Mouse (Mus musculus) kidney, postnatal 4 days (tissue): ENCODE measurements around the gene Clic6.

Experiments used
- DNase-seq, 2 experiments: peaks; one replicate each; pipeline ENCODE4 v3.0.0; 2021; ENCODE audit warnings: mixed read lengths in 2 of 2

Gene Clic6

DNA sequence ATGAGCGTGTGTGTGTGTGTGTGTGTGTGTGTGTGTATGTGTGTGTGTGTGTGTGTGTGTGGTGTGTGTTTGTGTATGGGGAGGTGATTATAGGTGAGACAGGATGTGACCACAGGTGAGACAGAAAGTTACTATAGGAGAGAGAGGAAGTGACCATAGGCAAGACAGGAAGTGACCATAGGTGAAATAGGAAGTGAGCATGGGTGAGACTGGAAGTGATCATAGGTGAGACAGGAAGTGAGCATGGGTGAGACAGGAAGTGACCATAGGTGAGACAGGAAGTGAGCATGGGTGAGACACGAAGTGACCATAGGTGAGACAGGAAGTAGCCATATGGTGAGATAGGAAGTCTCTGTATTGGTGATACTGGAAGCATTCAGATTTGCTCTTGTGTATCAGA lies 49.7 kb downstream of the Clic6 start:
- no peak for DNase-seq

DNA sequence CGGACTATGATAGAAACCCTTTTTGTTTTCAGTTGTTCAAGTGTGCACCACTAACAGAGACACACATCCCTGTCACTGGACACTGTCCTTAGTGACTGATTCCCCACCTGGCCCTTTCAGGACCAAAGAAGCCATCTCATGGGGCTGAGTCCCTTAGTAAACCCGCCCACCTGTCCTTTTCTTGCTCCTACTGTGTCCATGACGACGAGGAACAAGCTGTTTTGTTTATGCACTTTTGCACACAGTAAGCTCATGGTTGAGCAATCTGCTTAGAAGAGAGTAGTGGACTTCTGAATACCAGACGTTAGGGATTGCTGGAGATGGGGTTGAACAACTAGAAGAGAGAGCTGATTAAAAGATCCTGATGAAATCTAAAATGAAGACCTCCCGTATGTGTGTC lies 52.8 kb downstream of the Clic6 start:
- DNase-seq = no peak

DNA sequence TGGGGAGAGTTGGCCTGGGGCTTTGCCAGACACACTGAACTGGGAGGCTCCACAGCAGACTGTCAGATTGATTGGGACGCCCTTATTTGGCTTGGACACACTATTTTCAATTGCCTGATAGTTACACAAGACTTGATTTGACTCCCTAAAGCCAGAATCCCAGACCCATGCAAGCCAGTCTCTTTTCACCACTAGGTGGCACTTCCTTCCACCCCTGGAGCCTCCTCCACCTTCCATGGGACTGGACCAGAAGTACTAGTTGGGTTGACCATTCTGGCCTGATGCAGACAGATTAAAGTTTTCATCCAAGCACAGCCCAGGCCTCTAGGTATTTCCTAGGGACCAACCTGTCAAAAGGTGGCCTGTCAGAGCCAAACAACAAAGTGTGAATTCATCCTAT lies 58.7 kb downstream of the Clic6 start:
- peak; percentile 28 to 55 for DNase-seq

DNA sequence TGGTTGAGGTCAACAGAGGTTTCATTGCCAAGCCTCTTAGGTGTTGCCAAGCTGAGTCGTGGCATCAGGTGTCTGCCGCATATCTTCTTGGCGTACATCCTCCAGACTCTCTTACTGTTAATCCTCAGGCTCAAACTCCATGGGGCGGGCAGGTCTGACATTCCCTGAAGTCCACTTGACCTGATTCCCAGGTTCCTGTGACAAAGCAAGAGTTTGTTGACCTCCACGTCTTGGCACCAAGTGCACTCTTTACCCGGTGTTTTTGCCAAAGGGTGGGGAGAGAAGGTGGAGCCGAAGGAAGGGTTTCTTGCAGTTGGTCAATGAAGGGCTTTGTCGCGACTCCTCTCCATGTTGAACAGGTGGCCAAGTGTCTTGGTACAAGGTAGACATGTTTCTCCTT lies 63.1 kb downstream of the Clic6 start:
- DNase-seq = no peak

DNA sequence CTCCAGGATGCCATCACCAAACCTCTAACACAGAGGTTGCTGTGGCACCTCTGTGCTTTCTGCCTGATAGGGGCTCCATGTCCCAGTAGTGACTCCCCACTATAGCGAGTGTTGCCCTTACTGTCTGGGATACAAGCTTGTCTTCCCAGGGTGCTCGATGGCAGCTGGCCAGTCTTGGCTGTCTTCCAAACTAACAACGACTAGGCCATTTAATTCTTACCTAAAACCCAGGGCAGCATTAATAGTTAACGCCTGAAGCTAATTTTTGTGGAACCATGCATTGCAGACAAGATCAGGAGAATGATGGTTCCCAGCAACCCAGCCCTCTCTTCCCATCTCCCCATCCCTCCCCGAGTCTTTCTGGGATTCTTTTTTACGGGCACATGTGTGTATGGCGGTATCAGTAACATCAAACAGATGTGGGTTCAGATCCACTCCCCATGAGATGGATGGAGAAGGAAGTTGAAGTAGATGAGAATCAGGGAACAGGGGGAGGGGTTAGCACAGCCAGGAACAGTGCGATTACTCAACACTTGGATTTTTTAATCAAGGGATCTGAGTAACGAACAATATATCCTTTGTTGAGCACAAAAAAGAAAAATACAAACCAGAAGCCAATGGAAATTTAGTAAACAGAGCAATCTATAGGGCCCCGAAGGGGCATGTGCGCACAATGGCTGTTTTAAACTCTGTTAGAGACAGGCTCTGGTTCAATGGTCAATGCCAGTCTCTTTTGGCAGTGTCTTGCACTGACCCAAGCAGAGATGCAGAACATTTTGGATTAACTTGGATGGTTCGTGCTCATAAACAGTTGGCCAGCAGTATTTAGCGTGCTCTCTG lies 66.0 kb downstream of the Clic6 start:
- DNase-seq = peak; percentile 26 to 43

DNA sequence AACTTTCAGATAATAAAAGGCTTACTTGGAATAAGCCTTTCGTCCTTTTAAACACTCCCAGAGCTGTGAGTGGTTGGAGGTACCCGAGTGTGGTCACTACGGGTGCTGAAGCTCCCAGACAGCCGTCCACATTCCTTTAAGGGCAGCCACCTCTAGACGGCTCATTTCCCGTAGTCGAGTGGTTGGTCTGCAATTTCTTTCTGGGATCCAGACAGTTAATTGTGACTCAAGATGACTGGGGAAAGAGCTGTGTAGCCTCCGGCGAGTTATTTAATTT lies 66.5 kb downstream of the Clic6 start:
- no peak for DNase-seq

DNA sequence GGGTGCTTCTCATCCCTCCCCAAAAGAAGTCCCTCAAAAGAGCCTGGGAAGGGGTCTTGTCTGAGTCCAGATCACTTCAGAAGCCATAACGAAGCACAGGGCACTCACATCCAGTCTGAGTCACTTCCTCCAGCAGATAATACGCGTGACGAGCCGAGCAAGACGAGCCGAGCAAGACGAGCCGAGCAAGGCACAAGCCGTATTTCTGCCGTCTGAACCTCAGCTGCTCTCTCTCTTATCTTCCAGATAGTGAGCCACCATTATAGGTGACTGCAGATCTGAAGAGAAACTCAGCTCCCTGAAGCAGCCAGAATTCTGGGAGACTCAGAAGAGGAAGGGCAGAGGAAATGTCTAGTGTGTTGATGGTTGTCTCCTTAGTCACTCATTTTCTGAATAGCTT lies 67.3 kb downstream of the Clic6 start:
- DNase-seq = no peak

DNA sequence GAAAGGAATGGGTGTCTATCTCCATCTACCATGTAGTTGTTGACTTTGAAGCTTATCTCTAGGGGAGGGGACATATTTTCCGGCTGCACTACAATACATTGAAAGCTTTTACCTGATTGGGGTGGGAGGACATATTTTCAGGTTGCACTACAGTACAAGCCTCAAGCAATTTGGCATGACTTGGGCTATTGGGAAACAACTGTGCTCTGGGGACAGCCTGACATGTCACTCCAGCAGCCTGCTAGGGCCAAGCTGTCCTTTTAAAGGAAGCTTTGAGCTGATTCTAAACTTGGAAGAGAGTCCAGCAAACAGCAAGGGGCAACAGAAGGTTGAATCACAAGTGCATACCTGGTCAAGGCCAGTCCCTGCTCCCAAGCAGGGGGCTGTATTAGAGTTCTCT lies 69.5 kb downstream of the Clic6 start:
- DNase-seq = no peak

DNA sequence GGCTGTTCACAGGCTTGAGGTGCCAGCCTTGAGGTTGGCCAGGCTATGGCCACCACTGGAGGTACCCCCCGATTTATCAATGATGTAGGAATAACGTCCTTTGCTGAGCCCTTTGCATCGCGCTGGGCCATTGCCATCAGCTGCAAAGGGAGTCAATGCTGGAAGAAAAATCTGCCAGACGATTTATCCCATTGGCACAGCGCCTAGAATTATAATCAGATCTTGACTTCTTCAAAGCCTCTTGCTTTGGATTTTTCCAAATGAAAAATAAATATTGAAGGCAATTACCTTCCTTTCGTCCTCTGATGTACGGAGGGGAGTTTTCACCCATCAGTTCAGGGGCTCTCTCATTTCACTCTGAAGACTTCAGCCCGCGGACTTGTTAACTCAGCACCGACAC lies 79.8 kb downstream of the Clic6 start:
- peak; percentile 40 to 45 for DNase-seq

DNA sequence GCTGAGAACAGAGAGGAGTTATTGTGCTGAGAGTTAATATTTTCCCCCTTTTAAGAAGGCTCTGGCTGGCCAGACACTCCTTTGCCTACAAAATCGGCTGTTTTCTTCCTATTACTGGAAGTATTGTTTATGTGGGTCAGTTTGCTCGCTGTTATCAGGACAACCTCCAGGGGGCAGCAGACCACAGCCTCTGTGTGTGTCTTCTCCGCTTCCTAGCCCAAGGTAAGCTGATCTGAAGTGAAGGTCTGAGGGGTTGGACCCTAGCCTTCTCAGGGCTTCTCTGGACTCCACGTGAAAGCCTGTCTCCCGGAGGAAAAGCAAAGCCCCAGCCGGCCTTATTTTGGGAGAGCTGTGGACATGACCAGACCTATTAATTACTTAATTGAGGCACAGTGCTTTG lies 80.2 kb downstream of the Clic6 start:
- peak; percentile 92 to 93 for DNase-seq

DNA sequence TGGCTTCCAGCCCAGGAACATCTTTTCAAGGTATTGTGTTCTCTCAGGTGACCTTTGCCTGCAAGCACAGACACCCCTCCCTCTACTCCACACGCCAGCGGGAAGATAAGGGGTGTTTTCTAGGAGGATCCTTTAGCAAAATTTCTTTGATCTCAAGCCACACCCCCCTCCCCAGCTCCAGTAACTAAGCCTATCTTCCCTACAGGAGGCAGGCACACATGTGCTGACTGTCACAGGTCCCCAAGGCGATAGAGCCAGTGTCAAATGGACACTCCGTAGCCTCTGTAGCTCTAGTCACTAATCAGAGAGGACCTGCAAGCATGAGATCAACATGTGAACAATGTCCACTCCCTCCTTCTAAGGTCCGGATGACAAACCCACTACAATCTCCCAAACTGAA lies 80.6 kb downstream of the Clic6 start:
- DNase-seq = no peak

DNA sequence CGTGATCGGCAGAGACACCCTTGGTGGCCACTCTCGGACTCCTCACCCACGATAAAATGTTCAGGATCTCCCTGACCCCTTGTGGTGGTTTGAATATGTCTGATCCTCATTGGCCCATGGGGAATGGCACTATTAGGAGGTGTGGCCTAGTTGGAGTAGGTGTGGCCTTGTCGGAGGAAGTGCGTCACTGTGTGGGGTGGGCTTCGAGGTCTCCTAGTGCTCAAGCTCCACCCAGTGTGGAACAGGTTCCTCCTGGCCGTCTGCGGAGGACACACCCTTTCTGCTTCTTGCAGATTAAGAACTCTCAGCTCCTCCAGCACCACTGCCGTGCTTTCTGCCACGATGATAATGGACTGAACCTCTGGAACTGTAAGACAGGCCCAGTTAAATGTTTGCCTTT lies 85.7 kb downstream of the Clic6 start:
- DNase-seq = no peak

DNA sequence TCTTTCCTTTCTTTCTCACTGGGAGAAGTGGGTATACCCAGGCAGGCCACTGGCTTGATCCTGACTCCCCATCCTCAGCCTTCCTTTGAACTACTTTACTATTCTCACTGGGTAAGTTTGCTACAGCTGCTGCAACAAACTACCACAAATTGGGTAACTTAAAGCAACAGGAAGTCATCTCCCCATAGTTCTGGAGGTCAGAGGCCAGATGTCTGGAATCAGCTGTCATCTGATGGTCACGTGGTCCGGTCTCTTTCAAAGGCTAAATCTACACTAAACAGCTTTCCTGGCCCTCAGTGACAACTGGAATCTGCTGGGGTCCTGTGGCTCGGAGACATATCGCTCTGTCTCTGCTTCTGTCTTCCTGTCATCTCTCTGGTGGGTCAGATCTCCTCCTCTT lies 87.7 kb downstream of the Clic6 start:
- peak in 1 of 2 experiments; percentile 28 for DNase-seq

DNA sequence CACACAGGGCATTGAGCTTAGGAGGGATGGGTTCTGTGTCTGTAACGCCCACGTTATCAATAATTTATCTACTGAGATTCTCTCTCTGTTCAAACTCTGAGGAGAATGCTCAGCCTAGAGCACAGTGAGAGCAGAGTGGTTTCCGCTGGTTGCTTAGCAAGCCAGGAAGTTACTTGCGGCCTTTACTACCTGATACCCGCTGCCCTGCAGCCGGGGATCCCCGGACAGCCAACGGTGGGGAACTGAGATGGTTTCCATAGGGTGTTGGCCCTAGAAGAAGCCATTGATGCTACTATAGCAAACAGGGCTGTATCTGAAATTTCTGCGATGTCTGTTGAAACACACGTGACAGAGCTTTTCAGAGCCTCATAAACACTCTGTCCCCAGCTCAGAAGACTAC lies 90.3 kb downstream of the Clic6 start:
- DNase-seq = no peak

DNA sequence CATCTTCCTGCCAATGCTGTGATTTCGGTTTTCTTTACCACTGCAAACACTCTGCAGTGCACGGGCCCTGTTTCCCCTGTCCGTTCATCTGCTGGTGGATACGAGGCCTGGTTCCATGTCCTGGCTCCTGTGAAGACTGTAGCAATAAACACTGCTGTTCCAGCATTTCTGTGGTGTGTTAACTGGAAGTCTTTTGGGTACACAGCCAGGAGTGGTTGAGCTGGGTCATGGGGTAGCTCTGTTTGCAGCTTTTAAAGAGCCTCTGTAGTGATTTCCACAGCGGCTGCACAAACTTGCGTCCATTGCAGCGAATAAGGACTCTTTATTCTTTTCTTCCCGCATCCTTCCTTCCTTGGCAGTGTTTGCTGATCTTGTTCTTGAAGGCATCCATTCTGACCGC lies 91.8 kb downstream of the Clic6 start:
- no peak for DNase-seq

DNA sequence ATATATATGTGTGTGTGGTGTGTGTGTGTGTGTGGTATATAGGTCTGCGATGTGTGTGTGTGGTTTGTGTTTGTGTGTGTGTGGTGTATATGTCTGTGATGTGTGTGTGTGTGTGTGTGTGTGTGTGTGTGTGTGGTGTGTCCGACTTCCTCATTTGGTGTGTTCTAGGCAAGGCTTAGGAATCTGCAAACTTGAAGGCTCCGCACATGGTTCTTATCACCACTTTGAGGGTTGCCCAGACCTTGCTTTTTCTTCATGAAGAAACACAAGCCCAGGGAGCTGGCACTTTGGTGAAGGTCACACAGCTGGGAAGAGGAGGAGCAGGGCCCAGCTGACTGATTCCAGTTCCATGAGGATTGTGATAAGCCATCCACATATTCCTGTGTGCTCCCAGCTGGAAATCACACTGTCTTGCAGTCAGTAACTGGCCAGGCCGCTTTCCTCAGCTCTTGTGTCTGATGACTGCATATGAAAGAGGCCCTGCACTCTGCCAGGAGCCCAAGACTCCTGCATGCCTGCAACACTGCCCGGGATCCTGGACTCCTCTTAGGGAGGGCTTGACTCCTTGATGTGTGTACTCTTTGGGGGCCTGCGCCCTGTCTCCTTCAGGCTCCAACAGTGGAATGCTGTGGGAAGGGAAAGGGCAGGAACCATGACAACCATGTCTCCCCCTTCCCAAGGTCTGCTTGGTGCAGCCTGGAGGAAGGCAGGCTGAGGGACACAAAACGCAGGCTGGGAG lies 93.5 kb downstream of the Clic6 start:
- DNase-seq = peak in 1 of 2 experiments; percentile 28

DNA sequence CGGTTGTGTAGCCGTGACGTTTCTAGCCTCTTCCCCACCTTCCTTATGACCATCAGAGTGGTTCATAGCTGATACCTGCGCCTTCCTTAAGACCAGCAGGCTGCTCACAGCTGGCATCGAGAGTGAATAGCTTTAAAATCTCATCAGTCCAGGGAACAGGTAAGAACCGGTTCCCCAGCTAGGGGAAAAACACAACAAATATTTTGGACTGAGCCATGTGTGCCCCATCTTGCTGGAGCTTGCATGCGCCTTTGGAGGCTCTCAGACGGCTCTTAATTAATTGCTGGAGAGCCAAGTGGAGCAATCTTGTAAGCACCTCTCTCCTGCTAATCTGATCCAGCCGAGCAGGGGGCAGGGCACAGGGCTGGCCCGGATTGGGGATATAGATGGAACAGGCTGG lies 95.4 kb downstream of the Clic6 start:
- no peak for DNase-seq

DNA sequence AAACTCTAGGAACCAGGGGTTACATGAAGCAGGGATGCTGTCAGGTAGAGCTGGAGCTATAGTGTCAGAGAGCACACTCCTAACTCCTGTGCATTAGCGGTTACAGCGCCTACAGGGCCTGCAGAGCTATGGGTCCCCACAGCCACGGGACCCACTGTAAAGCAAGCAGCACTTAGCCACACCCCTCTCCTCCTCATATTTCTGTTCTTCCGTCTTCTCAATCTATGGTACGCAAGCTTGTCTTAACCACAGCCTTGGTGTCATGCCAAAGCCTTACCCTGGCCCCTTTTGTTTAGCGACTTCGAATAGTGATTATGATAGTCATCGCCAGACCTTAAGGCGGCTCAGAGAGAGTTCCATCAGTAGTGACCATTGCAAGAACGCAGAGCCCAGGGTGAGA lies 96.2 kb downstream of the Clic6 start:
- no peak for DNase-seq

DNA sequence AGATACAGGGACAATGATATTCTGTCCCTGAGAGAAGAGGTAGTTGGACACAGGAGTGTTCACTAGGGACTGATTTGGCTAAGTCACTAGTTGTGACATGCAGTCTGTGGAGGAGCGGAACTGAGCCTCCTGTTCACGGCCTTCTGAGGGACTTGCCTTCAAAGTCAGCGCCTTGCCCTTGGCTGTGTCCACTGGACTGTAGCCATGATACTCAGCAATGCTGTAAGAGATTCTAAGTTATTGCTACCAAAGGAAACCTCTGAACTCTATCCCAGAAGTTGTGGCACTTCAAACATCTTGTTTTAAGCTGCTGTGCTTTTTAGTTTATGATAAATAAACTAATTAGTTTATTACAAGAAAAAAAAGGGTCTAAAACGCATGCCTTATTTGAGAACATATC lies 102.3 kb downstream of the Clic6 start:
- DNase-seq = peak in 1 of 2 experiments; percentile 32
